Mouse (Mus musculus): ENCODE results near the gene Ffar3.

The Ffar3 gene

GRCm38 (mm10) chr7:30856078-30856477, at the start of gene Ffar3:
Gene Ffar3 (minus strand): TSS chr7:30856178.
- no peak for DNase-seq

GRCm38 (mm10) chr7:30904042-30904441, 48.1 kb upstream of the Ffar3 start:
- peak; percentile 16 to 32 for DNase-seq

GRCm38 (mm10) chr7:30895217-30895616, 39.2 kb upstream of the Ffar3 start:
- DNase-seq, result no peak

- no peak for DNase-seq
Measured at GRCm38 (mm10) chr7:30892515-30892914, 36.5 kb upstream of the Ffar3 start.

- no peak for DNase-seq
Measured at GRCm38 (mm10) chr7:30891746-30892145, 35.8 kb upstream of the Ffar3 start.

GRCm38 (mm10) chr7:30890681-30891080, 34.7 kb upstream of the Ffar3 start:
- DNase-seq, result no peak

- no peak for DNase-seq
Measured at GRCm38 (mm10) chr7:30888786-30889185, 32.8 kb upstream of the Ffar3 start.

- DNase-seq, result peak in 1 of 2 experiments; percentile 13
Measured at GRCm38 (mm10) chr7:30887568-30888188, 31.7 kb upstream of the Ffar3 start.

GRCm38 (mm10) chr7:30886852-30887251, 30.9 kb upstream of the Ffar3 start:
- no peak for DNase-seq

GRCm38 (mm10) chr7:30884047-30884446, 28.1 kb upstream of the Ffar3 start:
- no peak for DNase-seq

- DNase-seq, result no peak
Measured at GRCm38 (mm10) chr7:30881367-30881766, 25.4 kb upstream of the Ffar3 start.

- no peak for DNase-seq
Measured at GRCm38 (mm10) chr7:30880176-30880575, 24.2 kb upstream of the Ffar3 start, which contains the start of gene Cd22. Gene Cd22 (minus strand): TSS chr7:30880342.

GRCm38 (mm10) chr7:30878950-30879349, 23.0 kb upstream of the Ffar3 start:
- DNase-seq, result no peak

GRCm38 (mm10) chr7:30873083-30873482, 17.1 kb upstream of the Ffar3 start:
- peak; percentile 87 to 93 for DNase-seq

GRCm38 (mm10) chr7:30863386-30863785, 7.4 kb upstream of the Ffar3 start:
- no peak for DNase-seq

GRCm38 (mm10) chr7:30861464-30861863, 5.5 kb upstream of the Ffar3 start, which contains the start of gene Ffar1:
Gene Ffar1 (minus strand): TSS chr7:30861564.
- no peak for DNase-seq

GRCm38 (mm10) chr7:30859635-30860402, 3.8 kb upstream of the Ffar3 start:
- DNase-seq, result peak; percentile 71 to 83

GRCm38 (mm10) chr7:30859290-30859634, 3.3 kb upstream of the Ffar3 start:
- DNase-seq, result peak; percentile 84 to 91

- DNase-seq, result no peak
Measured at GRCm38 (mm10) chr7:30857746-30858145, 1.8 kb upstream of the Ffar3 start.

- DNase-seq, result no peak
Measured at GRCm38 (mm10) chr7:30851421-30851820, 4.6 kb downstream of the Ffar3 start.

- no peak for DNase-seq
Measured at GRCm38 (mm10) chr7:30847934-30848333, 8.0 kb downstream of the Ffar3 start.

- no peak for DNase-seq
Measured at GRCm38 (mm10) chr7:30847386-30847785, 8.6 kb downstream of the Ffar3 start.

- DNase-seq, result no peak
Measured at GRCm38 (mm10) chr7:30846505-30847053, 9.4 kb downstream of the Ffar3 start.

GRCm38 (mm10) chr7:30844676-30845297, 11.2 kb downstream of the Ffar3 start:
- no peak for DNase-seq

Data from cerebellum, postnatal 14 days (tissue).